Mouse (Mus musculus) thymus, postnatal 14 days (tissue): ENCODE data around the gene Adamts17.
A peak's percentile ranks its signal among the peaks of the same experiment; 100 is the strongest.

Source experiments
- DNase-seq: peaks from one replicate; pipeline ENCODE4 v3.0.0; 2021

Adamts17 gene

DNA sequence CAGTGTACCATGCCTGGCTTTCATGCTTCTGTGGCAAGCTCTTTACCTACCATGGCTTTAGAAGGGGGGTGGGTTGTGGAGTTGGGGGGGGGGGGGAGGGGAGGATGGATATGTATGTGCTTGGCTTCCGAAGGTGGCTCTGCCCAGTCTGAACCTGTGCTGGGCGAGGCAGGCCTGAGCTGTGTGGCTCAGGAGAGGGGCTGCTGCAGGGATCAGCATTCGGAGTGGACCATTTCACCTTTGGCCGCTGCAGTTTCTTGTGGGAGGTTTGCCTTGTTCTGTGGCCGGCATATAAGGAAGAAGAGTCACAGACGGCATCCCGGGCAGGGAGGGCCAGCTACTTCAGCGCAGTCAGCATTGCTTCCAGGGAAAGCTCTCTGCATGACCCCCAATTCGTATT is 7.8 kb downstream of the Adamts17 start:
- no peak for DNase-seq

DNA sequence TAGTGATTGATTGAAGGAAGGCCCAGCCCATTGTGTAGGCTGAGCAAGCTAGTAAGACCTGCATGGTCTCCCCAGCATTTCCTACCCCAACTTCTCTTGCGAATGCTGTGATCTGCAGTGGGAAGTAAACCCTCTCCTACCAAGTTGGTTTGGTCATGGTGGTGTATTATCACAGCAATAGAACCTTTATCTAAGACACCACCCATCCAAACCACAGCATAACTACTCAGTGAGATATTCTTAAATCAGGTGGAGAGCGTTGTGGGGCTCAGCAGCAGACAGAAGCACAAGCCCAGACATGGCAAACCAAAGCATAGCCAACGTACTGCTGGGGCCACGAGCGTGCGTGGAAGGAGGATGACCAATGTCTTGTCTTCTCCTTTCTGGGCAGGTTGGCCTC is 9.8 kb downstream of the Adamts17 start:
- DNase-seq, result no peak

DNA sequence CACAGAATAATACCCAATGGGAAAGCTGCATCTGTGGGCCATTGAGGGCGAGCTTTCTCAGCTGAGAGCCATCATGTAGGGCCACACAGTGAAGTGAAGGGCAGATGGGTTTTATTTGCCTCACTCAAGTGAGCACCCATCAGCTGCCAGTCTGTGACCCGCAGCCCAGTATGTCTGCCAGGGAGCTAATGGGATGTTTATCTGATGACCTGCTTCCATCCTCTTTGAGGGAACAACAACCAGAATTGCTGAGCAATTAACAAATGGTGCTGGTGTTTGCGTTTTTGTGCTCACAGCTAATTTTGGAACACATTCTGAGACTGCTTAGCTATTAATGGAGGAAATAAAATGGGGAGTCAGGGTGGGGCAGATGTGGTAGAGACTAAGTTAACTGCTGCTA is 12.6 kb downstream of the Adamts17 start:
- DNase-seq, result no peak

DNA sequence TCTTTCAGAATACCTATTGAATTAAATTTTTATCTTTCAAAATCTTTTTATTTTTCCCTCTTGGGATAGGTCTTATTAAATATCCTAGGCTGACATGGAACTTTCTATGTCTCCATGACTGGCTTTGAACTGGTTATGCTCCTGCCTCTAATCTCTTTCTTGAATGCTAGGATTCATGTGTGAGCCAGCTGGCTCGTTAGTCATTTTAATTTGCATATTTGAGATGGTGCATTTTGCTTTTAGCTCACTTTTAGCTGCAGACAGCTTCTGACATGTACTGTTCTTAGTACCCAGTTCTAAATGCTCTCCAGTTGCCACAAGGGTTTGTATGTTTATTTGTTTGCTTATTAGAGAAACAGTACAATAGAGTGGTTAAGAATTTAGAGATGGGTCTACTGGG is 18.1 kb downstream of the Adamts17 start:
- DNase-seq, result no peak

DNA sequence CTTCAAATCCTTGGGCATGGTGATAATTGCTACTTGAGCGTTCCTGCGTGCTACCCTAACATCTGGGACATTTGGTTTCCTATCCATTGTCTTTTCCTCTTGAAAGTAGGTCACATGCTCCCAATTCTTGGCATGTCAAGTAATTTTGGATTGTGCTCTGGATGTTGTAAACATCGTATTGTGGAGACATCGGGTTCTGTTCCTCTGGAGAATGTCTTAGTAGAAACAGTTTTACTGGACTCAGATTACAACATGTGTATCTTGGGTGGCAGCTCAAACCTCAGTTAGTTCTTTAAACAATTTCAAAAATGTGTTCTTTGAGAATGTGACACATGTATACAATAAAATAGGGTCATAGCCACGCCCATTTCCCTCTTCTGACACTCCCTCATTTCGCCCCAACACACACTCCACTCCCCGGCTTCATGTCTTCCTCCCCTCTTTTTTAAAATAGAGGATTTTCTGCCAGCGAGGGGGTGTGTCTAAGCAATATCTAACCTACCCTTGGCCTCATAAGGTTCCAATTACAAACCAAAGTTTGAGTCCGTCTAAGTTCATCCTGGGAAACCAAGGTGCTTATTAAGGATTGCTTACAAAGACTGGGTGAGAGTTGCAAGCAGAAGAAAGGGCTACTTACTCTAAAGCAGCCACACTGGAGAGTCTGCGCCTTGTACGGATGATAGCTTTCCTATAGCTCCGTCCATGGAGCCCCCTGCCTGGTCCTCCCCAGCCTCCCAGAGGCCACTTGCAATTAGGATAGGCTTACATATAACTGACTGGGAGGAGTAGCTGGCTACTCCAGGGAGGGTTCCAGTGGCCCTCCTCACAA is 18.9 kb downstream of the Adamts17 start:
- DNase-seq, result no peak

DNA sequence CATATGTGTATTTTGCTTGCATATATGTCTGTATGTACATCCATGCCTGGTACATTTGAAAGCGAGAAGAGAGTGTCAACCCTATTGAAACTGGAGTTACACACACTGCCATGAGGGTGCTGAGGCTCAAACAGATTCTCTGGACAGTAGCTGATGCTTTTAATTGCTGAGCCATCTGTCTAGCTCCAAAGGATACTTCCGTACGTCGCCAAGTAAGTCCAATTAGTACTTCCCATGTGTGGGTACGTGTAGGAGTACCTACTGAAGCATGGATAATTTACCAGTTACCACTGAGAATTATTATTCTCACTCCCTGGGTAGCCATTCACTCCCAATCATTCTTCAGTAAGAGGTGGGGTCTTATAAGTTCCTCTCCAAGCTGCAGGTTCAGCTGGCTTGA is 19.7 kb downstream of the Adamts17 start:
- no peak for DNase-seq

DNA sequence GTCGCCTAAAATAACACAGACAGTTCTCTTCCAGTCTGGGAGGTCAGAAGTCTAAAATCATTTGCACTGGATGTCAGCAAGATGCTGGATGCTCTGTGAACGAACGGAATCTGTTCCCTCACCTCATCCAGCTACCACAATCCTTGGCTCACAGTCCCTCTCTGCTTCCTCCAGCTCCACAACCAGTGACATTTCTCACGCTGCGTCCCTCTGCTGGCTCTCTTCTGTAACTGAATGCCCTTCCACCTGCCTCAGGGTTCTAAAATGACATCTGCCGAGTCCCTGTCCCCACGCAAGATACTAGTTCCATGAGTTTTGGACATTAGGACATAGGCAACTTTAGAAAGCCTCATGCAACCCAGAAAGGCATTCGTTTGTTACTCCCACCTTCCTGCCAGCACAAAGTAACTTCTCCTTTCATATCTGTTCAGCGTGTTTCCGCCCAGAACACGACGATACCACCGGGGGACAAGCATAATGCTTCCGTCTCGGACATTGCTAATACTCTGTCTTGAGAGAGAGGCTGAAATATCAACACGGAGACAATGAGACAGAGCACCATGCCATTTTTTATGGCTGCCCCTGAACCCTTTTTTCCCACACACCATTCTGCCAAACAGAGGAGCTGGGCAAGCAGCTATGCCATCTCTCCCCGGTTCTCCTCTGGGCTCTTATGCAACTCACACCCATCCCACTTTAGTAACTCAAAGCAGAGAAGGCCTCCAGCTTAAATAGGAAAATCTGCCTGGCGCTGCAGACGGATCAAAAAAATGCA is 27.6 kb downstream of the Adamts17 start:
- DNase-seq, result peak; percentile 8

DNA sequence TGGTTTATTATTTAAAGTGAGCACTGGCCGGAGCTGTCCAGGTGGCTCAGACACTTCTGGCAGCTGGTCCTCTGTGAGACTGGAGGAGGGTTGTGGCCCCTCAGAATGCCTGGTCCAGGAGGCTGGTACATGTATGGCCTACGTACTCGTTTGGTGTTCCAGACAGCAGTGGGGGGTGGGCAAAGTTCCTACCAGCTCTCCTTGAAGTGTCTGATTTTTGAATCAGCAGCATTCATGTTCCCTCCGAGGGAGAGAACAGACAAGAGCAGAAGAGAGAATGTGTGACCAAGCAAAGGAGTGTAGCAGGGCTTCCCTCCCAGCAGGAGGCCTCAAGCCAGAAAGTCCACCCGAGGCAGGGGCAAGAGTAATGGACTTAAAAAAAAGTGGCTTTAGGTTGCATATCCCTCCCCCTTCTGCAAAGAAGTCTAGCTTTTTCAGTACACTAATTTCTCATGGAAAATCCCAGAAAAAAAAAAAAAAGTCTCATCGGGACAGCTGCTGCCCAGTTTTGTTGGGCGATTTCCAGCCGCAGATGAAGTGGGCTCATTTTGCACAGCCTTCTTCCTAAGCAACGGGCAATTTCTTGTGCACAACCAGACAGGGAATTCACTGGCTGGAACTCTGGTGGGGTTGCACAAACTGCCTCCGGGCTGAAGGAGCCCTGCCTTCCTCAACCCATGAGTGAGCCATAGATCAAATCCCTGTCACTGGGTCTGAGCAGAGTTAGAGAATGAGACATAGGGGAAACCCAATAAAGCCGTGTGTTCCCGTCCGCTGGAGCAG is 28.4 kb downstream of the Adamts17 start:
- no peak for DNase-seq

DNA sequence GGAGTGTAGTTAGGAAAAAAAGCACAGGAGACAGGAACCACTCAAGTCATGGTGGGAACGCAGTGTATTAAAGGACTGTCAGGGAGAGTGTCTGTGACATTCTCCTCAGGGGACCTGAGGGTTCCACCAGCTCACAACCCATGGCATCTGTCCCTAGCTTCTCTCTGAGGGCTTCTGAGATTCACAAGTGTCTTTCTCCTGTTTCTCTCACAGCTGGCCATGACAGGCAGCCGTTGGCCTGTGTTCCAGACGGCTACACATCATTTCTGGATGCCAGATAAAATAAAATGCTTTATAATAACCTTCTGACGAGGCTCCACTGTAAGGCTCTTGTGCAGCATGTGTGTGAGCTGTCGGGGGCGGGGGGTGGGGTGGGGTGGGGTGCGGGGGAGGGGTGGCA is 32.0 kb downstream of the Adamts17 start:
- no peak for DNase-seq

DNA sequence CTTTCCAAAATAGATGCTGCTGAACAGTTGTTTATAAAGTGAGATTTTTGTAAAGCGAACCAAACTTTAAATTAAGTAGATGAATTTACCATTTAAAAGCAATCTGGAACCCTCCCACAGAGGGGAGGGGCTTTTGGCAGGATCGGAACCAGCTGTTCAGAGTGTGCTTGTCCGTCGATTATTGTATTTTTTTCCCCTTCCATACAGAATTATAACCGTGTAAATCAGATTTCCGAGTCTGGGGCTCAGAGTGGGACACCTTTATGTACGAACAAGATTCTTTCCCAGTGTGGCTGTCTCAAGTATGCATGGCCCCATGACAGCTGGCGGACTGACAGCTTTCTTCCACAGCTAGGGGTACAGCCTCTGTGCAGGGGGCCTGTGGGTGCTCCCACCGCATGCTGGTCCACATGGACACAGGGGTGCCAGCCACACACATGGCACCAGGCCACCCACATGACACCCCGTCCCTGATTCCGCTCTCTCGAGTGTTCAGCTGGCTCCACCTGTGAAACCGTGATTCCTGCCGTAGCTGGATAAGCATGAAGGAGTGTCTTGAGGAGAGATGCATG is 32.5 kb downstream of the Adamts17 start:
- DNase-seq, result no peak

DNA sequence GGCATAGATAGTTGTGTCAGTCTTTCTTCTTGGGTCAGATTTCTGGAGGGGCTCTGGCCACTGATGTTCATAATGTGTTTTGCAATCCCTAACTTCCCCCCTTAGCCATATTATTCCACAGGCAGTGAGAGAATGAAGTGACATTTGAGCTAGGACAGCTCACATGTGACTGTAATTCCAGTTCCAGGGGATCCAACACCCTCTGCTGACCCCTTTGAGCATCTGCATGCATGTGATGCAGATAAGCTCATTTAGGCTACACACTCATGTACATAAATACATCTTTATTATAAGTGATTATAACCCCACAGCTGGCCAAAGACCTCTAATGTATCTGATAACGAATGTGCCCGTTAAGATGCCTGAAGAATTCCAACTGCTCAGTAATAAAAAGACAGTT is 33.7 kb downstream of the Adamts17 start:
- no peak for DNase-seq

DNA sequence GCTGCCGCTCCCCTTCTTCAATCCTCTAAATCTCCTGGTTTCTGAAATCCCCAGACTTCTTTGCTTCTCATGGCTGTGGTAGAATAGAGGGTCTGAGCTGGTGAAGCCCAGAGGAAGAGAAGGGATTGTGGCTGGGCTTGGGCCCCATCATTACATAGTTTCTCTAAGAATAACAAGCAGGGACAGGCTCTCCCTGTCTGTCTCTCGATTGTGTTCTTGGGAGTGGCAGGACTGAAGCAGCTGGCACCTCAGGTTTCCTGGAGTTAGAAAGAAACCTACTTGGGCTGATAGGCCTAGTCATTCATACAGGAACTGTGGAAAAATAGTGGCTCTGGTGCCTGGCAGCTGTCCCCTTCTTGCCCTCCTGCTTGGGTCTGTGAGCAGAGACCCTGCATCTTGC is 51.9 kb downstream of the Adamts17 start:
- DNase-seq, result no peak

DNA sequence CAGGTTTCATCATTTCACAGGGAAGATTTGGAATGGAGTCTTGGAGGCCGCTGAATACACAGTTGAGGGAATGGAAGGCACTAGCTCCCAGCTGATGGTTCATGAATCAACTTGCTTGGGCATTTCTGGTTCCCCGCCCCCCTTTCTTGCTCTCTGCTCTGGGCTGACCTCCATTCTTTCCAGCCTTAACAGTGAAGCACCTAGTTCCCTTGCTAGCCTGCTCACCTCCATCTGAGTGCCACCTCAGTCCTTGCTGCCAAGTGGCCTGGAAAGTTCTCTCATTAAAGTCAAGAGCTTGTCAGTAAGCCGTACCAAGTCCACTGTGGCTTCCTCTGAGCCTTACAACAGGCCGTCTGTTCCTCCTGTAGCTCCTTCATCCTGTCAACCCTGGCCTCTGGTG is 52.6 kb downstream of the Adamts17 start:
- no peak for DNase-seq

DNA sequence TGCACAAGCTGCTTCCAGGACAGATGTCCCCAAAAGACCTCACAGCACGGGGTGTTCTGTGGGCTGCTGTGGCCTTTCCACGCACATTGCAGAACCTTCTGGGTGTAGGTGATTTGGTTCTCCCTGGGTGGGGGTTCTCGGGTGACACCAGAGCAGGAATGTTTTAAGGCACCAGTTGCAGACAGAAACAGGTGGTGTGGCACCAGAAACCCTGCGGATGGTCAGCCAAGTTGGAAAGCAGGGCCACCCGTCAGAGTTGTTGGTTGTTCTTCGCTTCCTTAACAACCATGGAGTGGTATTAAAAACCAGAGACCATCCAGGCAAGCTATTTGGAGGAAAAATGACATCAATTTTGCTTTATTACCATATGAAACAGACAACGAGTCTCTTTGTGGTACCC is 62.8 kb downstream of the Adamts17 start:
- DNase-seq, result no peak

DNA sequence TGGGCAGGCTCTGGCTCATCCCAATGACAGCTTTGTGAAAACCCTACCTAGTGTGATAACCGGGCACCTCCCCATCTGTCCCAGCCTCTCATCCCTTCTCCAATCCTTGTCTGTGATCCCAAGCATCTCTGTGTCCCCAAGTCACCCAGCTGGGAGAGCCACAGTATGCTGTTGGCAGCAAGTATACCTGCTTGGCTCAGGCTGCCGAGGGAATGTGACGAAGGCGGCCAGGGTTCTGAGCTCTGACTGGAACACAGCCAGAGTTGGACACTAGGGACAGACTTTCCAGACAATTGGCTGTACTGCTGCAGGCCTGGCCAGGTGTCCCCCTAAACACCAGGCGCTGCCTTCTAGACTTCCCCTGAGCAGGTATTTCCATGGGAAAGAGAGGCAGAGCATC is 63.5 kb downstream of the Adamts17 start:
- DNase-seq, result no peak

DNA sequence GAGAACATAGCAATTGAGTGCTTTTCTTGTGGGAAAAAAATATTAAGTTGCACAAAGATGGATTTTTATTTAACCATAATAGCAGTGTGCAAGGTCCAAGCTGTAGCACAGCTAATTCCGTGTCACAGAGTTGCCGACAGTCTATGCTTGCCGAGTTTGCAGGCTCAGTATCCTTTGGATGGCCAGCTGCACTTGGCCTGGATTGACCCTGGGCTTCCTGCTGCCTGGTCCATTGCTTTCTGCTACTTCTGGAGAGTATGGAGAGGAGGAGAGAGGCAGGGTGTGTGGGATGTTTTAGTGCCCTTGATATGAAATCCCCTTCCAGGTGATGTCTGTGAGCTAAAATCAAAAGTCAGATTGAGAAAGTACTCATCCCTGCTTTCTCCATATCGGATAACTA is 66.4 kb downstream of the Adamts17 start:
- DNase-seq, result no peak

DNA sequence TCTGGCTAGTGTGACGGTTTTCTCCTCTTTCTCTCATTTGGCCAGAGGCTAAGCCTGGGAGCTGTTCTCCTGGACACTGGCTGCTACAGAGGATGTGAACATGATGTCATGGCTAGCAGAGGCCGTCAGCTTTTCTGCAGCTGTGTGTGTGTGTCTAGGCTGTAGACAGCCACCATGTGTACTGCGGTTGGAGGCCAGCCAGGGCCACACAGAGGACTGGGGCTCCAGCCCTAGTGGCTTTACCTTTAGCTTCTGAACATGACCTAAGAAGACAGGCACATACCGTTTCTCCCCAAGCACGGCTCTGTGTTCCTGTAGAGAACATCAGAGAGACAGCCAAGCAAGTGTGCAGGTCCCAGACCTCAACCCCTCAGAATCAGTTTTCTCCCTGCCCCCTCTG is 73.3 kb downstream of the Adamts17 start:
- DNase-seq, result peak; percentile 45

DNA sequence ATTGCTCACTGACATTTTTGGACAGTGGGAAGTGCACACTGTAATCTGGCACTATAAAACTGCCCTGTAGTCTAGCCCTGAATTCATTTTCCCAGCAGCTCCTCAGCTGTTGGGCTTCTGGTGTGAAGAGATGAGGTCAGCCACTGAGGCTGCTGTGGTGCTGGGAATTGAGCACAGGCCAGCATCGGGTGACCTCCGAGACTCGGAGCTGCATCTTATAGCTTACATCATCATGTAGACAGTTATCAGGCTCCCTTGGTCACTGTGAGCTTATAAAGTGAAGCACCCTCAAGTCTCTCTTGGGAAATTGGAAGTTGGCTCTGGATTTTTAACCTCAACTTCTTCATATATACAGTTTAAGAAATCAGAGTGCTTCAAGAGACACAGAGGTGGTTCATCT is 84.1 kb downstream of the Adamts17 start:
- DNase-seq, result no peak

DNA sequence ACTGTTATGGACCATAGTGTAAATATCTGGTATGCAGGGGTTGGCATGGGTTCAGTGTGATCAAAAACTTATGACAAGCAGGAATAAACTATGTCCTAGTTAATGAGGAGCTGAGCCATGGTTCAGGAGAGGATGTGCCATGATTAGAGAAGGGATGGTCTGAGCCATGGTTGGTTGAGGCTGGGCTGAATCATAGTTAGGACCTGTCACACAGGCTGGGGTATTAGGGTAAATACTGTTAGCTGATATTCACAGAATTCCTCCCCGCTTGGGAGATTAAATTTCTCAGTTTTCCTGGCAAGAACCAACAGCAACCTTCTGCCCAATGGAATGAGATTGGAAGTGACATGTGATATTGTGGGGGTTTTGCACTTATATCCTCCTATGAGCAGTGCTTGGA is 84.6 kb downstream of the Adamts17 start:
- DNase-seq, result no peak

DNA sequence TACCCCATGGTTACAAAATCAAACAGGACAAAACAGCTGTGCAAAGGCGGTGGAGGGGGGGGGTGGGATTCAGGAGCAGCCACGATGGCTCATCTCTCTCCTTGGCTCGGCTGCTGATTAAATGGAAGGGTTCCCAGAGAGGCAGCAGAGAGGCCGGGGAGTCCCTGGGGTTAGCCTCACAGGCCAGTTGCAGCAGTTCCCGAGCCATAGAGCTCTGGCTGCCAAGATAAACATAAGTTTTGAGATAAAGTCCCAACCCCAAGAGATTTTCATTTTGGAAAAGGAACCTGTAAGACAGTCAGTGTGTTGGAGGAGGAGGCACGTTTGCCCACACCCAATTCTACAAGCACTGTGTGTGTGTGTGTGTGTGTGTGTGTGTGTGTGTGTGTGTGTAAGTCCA is 89.7 kb downstream of the Adamts17 start:
- DNase-seq, result no peak

DNA sequence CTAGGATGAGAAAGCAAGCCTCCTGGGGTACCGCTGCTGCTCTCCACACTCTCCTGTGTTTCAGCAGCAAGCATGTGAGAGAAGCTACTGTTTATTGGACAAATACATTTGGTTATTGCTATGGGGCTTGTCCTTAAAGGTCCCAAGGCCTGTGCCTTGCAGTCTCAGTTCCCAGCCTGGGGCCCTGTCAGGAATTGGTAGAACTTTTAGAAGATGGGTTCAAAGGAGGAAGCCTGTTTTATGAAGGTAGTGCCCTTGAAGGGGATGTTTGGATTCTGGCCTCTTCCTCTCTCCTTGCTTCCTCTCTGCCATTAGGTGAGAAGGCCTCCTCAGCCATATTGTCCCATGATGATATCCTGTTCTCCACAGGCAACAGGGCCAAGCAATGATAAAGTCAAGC is 91.8 kb downstream of the Adamts17 start:
- no peak for DNase-seq

DNA sequence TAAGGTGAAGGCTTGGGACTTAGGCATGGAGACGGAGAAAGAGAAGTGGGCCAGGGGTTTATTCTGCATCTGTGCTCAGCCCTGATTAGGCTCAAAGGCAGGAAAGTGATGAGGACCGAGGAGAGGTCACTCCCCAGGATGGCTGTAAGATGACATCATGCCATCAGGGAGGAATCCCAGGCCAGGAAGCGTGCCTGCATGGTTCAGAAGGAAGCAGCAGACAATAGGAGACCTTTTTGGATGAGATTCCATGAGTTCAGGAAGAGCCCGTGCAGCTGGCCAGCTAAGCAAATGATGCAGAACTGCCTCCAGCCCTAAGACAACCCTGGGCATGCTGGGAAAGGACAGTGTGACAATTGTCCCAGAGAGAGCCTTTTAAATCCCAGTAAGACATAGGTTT is 93.7 kb downstream of the Adamts17 start:
- no peak for DNase-seq

DNA sequence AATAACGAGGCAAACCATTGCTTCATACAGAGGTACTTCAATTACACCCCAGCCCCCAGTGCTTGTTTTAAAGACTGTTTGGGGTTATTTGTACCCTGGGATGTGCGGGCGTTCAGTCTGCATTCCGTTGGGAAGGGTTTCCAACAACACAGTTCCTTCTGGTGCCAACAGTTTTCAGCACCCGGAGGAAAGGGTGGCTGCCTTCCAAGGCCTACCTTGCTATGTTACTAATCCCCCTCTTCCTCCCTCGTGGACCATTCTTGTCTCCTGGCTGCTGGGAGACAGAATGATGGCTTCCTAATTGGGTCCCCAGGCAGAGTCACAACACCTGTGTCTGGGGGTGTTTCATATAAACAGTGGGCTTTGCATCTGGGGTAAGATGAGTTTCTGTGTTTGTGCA is 94.5 kb downstream of the Adamts17 start:
- no peak for DNase-seq
